Mouse (Mus musculus) layer of hippocampus, adult 8-10 months (tissue): Measurements from ENCODE around the gene Smad3. TPM values are rescaled to one million over a fixed set of nuclear protein-coding genes. Genes with fewer than 3 reads are reported as not detected.
A peak's percentile ranks its signal among the peaks of the same experiment; 100 is the strongest.

Source experiments
- DNase-seq, 2 experiments: peaks; one replicate each; pipeline ENCODE4 v3.0.0; 2022; ENCODE audit warnings: low spot score in 2 of 2
- total RNA-seq, 4 experiments: library from RNA; stranded (reverse); gene quantifications; 2 replicates each; pipeline ENCODE4 v1.2.4; 2022

The Smad3 gene
- total RNA-seq, 4 experiments from 2014 or later, result 48.8 to 57.3 (median 53.6) TPM

DNA sequence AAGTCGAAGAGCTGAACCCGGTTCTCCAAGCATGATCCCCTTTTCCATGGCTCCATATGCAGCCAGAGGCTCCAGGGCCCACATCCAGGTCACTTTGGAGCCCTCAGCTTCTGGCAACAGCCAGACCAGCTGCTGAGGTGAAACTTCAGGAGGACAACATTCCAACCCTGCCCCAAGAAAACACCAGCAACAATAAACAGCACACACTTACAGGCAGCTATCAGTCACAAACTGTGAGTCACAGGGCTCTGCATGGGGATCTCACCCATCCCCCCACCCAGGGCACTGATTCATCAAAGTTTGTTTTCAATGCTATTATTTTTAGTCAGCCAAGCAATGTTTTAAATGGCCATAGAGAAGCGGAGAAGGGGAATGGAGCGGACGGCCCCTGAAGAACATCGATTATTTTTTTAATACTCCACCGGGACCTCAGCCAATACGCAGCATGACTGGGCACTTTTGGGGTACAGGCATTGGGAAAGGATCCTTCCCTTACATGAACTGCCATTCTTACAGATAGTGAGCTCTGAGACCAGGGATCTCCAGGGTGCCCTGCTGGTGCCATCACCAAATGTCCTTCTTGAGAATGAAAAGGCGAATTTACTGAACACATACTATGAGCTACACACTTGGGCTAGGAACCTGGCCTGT lies 10.0 kb downstream of the Smad3 start:
- no peak for DNase-seq

- no peak for DNase-seq
These were observed 10.8 kb downstream of the Smad3 start for GRCm38 (mm10) chr9:63746980-63747379.

DNA sequence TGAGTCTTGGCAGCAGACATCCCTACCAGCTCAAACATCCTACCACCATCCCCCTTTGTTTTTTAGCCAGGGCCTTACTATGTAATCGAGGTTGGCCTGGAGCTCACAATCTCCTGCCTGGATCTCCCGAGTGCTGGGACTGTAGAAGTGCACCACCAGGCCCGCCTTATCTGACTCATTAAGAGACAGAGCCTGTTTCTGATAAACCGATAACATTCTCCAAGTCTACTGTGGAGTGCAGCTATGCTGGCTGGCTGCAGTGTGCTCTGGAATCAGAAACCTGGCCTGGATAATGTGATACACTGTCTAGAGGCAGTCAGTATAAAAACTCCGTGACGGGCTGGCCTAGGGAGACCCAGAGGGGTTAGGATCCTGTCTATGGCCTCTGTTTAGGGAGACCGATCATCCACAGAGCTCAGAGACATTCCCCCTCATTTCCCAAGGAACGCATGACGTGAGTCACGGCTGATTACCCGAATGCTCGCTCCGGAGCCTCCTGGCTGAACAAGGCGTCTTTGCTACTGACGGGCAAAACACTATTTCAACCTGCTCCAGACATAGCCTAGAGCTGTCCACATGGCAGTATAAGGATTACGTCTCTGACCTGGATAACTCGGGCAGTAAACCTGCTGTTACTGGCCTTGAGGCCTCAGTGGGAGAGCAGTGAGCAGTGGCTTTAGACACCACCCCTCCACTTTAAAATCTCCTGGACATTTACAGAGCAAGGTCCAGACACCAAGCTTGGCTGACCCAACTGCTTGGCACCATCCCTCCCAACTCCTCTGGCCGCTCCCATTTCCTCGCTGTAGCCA lies 11.8 kb downstream of the Smad3 start:
- no peak for DNase-seq

GRCm38 (mm10) chr9:63744595-63744994 lies 13.2 kb downstream of the Smad3 start:
- DNase-seq, result no peak

DNA sequence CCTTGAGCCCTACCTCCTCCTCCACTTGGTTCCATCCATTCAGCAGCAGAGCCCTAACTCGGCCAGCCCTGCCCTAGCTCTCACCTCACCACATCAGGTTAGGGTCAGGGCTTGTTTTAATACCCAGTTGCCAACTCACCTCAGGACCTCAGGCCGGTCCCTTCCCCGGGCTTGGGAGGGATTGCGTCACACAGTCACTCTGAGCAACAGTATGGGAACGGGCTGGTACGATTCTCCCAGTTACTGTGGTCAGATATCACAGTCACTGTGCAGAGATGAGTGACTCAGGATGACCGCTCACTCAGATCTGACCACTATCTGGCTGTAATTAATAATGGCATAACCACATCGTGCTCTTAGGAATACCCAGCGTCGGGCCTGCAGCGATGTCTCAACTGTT lies 14.0 kb downstream of the Smad3 start:
- DNase-seq, result no peak

DNA sequence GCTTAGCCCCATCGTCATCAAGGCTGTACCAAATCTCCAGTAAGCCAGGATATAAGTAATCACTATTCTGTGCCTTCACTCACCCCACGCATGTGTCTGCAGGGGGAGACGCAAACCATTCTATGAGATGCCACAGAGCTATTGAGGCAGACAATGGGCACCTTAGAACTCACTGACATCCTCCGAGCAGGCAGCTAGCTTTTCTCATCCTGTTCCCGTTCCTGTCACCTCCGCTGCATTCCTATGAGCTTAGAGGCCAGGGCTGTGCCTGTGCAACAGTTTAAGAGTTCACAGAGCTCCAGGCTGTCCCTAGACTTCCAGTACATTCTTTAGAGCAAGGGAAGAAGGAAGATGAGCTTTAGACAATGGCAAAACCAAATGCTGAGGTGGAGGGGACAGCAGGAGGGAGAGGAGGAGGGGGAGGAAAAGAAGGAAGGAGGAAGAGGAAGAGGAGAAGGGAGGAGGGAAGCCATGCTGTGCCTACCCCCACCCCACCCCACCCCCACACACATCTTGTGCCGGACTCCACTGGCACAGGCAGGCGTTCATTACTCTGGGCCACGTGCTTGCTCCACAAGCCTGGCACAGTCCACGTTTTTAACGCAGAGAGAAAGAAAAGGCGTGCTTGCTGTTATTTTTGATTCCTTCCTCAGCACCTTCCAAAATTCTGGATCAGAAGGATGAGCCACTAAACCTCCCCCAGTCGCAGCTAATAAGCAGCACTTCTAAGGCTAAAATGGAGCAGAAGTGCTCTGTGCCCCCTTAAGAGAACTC lies 14.7 kb downstream of the Smad3 start:
- DNase-seq, result no peak

DNA sequence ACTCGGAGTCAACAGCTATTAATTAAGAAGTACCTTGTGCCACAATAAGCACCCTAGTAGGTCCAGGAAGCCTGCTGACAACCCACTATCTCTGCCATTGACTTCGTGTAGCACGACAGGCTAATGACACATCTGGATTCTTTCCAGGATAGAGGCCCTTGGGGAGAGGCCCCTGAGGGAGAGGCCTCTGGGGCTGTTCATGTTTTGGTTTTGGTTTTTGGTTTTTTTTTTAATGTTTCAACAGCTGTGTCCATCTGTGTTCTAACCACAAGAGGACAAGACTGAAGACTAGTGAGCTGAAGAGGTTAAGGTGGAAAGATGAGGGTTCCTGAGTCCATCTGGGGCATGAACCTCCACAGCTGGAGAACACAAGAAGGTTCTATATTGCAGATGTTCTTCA lies 15.5 kb downstream of the Smad3 start:
- no peak for DNase-seq

- no peak for DNase-seq
These were observed 16.0 kb downstream of the Smad3 start for GRCm38 (mm10) chr9:63741792-63742191.

- peak in 1 of 2 experiments; percentile 50 for DNase-seq
These were observed 17.4 kb downstream of the Smad3 start for GRCm38 (mm10) chr9:63740320-63740841.

GRCm38 (mm10) chr9:63738830-63739229 lies 19.0 kb downstream of the Smad3 start:
- DNase-seq, result no peak

DNA sequence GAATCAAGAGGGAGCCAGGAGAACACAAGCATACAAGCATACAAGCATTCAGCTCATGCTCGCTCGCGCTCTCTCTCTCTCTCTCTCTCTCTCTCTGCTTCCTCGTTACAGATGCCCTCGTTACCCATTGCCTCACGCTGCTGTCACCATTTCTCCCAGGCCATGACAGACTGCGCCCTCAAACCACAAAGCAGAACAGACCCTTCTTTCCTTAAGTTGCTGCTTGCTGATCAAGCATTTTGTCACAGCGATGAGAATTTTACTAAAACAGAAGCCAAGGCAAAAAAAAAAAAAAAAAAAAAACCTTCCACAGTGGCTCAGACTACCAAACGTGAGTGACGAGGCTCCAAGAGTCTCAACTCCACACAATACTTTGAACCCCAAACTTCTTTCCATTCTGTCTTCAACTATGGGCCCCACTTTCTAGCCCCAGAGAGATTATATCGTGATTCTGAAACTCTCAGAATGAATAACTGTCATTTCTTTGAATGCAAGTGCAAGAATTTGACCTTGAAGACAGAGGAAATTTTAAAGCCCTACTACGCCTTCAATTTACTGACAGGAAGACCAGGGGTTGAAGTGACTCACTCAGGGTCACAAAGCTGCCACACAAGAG lies 19.6 kb downstream of the Smad3 start:
- no peak for DNase-seq

- DNase-seq, result no peak
These were observed 20.3 kb downstream of the Smad3 start for GRCm38 (mm10) chr9:63737426-63737931.

DNA sequence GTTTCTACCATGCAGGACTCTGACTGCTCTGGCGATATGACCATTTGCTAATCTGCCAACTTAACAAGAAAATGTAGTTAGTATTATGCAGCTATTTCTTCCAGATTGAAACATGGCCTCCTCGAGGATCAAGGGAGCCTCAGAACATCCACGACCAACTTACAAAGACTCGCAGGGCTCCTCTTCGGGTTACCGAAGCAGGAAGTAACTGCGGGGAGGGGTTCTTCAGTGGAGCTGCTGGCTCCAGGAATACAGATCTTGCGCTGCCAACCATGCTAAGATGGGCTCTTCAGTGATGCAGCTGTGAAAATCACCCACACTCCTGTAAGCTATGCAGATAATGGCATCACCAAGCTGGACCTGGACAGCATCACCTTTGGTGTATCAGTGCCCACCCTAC lies 23.5 kb downstream of the Smad3 start:
- no peak for DNase-seq

GRCm38 (mm10) chr9:63732700-63733099 lies 25.1 kb downstream of the Smad3 start:
- DNase-seq, result no peak

- no peak for DNase-seq
These were observed 26.5 kb downstream of the Smad3 start for GRCm38 (mm10) chr9:63731114-63731828.

- DNase-seq, result no peak
These were observed 28.8 kb downstream of the Smad3 start for GRCm38 (mm10) chr9:63728969-63729368.

- no peak for DNase-seq
These were observed 30.7 kb downstream of the Smad3 start for GRCm38 (mm10) chr9:63727070-63727469.

- DNase-seq, result no peak
These were observed 31.4 kb downstream of the Smad3 start for GRCm38 (mm10) chr9:63726088-63727010.

DNA sequence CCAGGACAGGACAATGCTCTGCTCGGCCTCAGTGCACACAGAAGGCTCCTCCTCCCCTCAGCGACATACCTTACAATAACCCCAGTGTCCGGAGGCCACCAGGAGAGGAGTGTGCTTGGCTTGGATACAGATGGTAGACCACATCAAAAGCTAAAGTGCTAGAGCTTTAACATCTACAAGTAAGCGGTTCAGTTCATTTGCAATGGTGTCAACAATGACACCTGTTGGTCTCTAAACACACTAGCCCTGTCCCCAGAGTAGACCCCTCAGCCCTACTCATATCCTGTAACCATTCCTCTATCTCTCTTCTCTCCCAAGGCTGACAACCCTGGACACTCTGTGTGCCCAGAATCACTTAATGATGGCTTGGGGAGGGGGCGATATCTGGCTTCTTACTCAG lies 33.0 kb downstream of the Smad3 start:
- no peak for DNase-seq

- no peak for DNase-seq
These were observed 34.9 kb downstream of the Smad3 start for GRCm38 (mm10) chr9:63722918-63723317.
